Mouse (Mus musculus): ENCODE results near the gene Kif3c.

Kif3c gene

DNA sequence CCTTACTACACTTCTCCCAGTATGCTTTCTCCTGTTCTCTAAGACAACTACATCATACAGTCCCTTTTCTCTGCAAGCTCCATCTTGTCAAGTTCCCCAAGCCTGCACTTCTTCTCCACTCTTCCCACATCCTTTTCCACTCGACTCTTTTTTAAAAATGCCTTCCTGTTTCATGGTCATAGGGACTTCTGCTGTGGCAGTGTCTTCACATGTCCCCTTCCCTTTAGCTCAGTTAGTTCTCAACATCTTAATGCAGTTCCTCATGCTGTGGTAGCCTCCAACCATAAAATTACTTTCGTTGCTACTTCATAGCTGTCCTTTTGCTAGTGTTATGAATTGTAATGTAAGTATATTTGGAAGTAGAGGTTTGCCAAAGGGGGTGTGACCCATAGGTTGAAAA is 55.6 kb downstream of the Kif3c start:
- in situ Hi-C loops (cut with MseI, MboI): no loop called here

DNA sequence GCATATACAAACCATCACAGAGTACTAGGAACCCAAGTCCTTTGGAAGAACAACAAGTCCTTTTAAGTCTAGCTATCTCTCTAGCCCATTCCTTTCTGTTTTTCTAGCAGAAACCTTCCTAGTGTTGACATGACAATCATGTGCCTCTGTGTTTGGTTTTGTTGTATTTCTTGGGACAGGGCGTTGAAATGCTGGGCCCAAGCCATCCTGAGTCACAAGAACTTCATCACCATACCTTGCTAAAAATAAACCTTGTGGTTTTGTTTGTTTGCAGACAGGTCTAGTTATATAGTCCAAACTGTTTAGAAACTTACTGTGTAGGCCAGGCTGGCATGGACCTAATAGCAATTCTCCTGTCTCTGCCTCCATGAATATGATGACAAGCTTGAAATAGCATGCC is 57.9 kb downstream of the Kif3c start:
- in situ Hi-C loops (cut with MseI, MboI): no loop called here

GRCm38 (mm10) chr12:3424179-3424578 is 59.2 kb downstream of the Kif3c start:
- in situ Hi-C loops (cut with MseI, MboI): no loop called here

DNA sequence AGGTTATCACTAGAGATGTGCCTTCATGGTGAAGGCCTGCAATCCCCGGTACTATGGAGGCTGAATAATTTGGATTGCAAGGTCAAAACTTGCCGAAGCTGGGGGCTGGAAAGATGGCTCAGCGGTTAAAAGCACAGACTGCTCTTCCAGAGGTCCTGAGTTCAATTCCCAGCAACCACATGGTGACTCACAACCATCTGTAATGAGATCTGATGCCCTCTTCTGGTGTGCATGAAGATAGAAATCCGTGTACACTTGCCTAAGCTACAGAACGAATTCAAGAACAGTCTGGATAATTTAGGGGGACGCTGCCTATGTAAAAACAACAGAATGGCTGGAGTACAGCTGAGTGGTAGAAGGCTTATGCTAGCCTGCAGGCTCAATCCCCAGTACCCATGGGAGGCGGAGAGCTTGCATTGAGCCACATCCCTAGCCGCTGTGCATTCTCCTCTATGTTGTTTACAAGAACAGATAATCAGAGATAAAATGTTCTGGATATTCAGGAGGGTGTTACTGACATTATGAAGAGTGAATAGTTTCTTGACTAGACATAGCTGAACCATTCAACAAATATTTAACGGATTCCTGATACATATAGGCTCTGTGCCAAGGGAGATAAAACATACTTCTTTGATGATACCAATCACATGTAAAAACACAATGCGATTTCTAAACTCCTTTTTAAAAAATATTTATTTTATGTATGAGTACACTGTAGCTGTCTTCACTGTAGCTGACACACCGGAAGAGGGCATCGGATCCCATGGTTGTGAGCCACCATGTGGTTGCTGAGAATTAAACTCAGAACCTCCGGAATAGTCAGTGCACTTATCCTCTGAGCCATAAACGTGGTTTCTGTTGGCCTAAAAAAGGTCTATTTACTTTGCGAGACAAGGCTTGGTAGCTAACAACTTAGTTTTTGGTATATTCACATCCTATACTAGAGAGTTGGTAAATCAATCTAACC is 60.7 kb downstream of the Kif3c start:
- in situ Hi-C loops (cut with MseI, MboI): no loop called here

GRCm38 (mm10) chr12:3426530-3427034 is 61.6 kb downstream of the Kif3c start, which contains the start of gene Asxl2:
Asxl2 (plus strand) TSS chr12:3426857.
- in situ Hi-C loops (cut with MseI, MboI): no loop called here

DNA sequence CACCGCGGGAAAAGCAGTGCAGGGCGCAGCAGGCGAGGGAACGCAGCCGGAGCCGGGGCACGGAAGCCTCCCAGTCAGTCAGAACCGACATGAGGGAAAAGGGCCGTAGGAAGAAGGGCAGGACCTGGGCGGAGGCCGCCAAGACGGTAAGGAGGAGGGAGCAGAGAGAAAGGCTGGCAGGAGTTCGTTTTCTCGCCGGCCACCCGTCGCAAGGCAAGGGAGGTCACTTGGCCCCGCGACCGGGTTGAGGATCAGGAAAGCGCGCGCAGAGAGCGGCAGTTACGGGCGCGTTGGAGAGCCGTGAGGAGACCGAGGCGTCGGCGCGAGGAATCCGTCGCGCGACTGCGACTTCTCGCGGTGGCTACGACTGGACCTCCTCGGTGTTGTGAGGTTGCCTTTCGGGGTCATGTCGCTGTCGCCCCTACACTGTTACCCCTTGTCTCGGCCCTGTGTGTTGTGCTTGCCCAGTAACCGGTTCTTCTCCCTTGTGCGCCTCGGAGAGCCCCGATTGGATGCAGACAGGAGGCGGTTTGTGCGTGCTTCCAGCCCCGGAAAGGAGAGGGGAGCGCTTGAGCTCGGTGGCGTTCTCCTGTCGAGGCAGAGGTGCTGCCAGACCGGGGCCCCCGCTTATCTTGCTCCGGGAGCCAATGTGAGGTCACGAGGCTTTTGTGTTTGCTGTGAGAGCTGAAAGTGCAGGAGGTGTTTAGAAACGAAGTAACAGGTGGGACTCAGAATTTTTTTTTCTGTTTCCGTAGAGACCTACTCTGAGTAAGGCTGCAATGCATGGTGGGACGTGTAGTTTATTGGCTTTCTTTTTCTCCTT is 62.3 kb downstream of the Kif3c start:
- in situ Hi-C loops (cut with MseI, MboI): no loop called here

DNA sequence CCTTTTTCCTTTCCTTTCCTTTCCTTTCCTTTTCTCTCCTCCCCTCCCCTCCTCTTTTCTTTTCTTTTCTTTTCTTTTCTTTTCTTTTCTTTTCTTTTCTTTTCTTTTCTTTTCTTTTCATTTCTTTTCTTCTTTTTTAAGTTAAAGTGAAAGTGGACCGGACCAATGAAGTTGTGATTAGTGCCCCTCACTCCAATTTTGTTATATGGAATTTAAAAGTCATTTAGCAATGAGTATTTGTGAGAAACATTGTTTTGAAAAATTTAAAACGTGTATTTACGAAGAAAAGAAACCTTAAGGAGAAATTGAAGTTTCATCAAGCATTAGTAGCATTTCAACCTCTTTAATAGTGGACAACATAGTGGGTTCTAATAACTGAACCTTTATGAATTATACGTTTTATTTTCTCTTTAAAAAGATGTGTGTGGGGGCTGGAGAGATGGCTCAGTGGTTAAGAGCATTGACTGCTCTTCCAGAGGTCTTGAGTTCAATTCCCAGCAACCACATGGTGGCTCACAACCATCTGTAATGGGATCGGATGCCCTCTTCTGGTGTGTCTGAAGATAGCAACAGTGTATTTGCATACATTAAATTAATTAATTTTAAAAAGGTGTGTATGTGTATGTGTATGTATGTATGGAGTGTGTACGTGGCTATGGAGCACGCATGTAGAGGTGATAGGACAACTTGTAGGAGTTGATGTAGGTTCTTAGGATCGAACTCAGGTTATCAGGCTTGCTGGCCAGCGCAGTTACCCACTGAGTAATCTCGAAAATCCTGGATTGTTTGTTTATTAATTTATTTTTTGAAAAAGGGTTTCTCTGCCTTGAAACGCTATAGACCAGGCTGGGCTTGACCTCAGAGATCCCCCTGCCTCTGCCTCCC is 63.2 kb downstream of the Kif3c start:
- in situ Hi-C loops (cut with MseI, MboI): no loop called here

DNA sequence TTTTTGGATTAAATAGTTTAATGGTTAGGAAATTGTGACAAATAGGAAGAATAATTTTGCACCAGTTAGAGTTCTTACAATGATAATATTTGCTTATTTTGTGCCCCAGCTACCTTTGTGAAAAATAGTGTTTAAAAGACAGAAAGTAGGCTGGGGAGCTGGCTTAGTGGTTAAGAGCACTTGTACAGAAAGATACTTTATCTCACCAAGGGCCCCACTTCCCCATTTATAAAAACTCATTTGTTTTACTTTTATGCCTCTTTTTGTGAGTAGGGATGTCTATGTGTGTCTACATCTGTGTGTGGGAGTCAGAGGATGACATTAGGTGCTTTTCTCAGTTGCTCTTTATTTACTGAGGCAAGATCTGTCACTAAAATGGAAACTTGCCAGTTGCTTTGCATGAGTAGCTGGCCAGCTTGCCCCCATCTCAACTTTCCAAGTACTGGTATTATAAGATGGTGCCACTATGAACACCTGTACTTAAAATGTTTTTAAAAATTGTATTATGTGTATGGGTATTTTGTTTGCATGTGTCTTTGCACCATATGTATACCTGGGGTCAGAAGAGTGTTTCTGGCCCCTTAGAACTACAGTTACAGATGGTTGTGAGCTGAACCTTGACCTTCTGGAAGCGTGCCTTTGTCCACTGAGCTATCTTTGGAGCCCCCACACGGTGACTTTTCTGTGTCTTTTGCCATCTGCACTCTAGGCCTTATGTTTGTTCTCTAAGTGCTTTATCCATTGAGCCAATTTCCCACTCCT is 64.9 kb downstream of the Kif3c start:
- in situ Hi-C loops (cut with MseI, MboI): no loop called here

DNA sequence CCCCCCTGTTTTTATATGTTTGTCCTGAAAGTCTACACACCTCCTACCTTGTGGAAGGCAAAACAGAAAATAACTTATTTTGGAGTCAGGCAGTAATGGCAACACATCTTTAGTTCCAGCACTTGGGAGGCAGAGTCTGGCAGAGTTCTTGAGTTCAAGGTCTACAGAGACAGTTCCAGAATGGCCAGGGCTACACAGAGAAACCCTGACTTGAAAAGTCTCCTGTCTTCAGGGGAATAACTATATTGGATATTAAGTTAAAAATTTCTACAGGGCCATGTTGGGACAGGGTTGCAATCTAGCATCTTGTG is 65.5 kb downstream of the Kif3c start:
- in situ Hi-C loops (cut with MseI, MboI): no loop called here

- in situ Hi-C loops (cut with MseI, MboI): no loop called here
Observed at GRCm38 (mm10) chr12:3430985-3431384, 66.1 kb downstream of the Kif3c start.

DNA sequence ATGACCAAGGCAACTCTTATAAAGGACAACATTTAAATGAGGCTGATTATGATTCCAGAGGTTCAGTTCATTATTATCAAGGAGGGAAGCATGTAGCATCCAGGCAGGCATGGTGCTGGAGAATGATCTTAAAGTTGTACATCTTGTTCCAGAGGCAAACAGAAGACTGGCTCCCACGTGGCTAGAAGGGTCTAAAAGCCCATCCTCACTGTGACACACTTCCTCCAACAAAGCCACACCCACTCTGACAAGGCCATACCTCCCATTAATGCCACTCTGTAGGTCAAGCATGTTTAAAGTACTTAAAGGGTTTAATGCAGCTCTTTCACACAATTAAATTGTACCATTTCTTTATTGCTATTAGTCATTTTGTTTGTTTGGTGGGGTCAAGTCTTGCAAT is 68.8 kb downstream of the Kif3c start:
- in situ Hi-C loops (cut with MseI, MboI): no loop called here

GRCm38 (mm10) chr12:3436446-3436845 is 71.5 kb downstream of the Kif3c start:
- in situ Hi-C loops (cut with MseI, MboI): no loop called here

GRCm38 (mm10) chr12:3437815-3438214 is 72.9 kb downstream of the Kif3c start:
- in situ Hi-C loops (cut with MseI, MboI): no loop called here

GRCm38 (mm10) chr12:3440916-3441315 is 76.0 kb downstream of the Kif3c start:
- in situ Hi-C loops (cut with MseI, MboI): no loop called here

- in situ Hi-C loops (cut with MseI, MboI): no loop called here
Observed at GRCm38 (mm10) chr12:3441361-3441760, 76.4 kb downstream of the Kif3c start.

DNA sequence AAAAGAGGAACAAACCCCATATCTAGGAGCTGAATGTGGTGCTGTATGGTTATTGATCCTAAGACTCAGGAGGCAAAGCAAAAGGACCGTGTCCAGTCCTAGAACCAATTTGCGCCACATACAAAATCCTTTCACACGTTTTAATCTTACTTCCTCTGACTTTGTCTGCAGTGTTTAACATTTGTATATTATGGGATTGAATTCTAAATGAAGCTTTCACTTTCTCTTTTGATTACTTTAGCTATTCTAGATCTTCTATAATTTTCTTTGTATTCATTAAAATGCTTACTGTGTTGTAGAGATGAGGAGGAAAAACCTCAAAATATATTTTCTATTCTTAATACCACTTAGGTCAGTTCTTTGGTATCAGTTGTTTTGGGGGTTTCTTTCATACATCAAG is 88.6 kb downstream of the Kif3c start:
- in situ Hi-C loops (cut with MseI, MboI): no loop called here
